Comparison of ENCODE assay signal across 19 mouse cellular contexts in the genomic region with DNA sequence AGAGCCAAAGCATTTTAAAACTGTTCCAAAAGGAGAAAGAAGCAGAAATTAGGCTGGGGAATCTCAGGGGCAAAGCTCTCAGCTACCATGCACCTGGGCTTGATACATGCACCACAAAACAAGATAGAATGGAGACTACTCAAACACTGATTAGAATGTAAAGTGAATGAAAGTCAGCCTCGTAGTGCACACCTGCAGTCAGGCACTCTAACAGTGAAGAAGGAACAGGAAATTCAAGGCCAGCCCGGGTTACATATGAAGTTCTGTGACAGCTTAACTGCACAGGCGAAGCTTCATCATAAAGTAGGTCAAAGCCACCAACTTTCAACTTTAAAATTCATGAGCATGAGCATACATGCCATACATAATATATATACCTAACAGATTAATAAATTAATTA. TPM values are rescaled to one million over a fixed set of nuclear protein-coding genes. Genes with fewer than 3 reads are reported as not detected.
DNase-seq lines count a peak whose midpoint lies in the region; ATAC-seq lines count a peak whose summit lies in the region.
"Had no signal": no experiment of that assay in that cellular context is flagged by ENCODE, and none has a peak within 500 bp of the region (broad histone marks: within the 10 kb centered on the region; RNA-seq: fewer than 3 reads in every experiment).

No protein-coding gene starts in this region.

- no peaks in the 10 kb centered on the region for H3K27me3 ChIP-seq in lung, embryonic 15.5 days
- no peaks in the 10 kb centered on the region for H3K27me3 ChIP-seq in liver, embryonic 12.5 days (replicated peaks)
- H3K27me3 ChIP-seq: embryonic facial prominence, embryonic 12.5 days had no signal

- H3K36me3 ChIP-seq in lung, embryonic 15.5 days = no peaks in the 10 kb centered on the region
- H3K36me3 ChIP-seq in liver, embryonic 12.5 days = peaks cover 8% of the 10 kb centered on the region; the same call in 1 of the 2 replicates
- H3K36me3 ChIP-seq: embryonic facial prominence, embryonic 12.5 days; heart, embryonic 10.5 days; hindbrain, embryonic 10.5 days had no signal

- H3K4me1 ChIP-seq in lung, embryonic 15.5 days = peaks cover 41% of the 10 kb centered on the region
- H3K4me1 ChIP-seq in liver, embryonic 12.5 days = peaks cover 96% of the 10 kb centered on the region

- H3K9me3 ChIP-seq in lung, embryonic 15.5 days = no peaks in the 10 kb centered on the region
- H3K9me3 ChIP-seq in liver, embryonic 12.5 days (replicated peaks) = no peaks in the 10 kb centered on the region
- H3K9me3 ChIP-seq: embryonic facial prominence, embryonic 12.5 days; heart, embryonic 10.5 days; hindbrain, embryonic 10.5 days had no signal

- no peak overlapping the region for H3K4me3 ChIP-seq in lung, embryonic 15.5 days
- no peak overlapping the region for H3K4me3 ChIP-seq in liver, embryonic 12.5 days
- H3K4me3 ChIP-seq: embryonic facial prominence, embryonic 12.5 days; heart, embryonic 10.5 days; hindbrain, embryonic 10.5 days had no signal

- no peak for ATAC-seq in lung, embryonic 15.5 days (ENCODE audit: borderline replicate concordance, extremely low read depth, low FRiP score, low TSS enrichment)
- ATAC-seq in liver, embryonic 12.5 days = no peak
- ATAC-seq in megakaryocyte-erythroid progenitor cell, adult 5-6 weeks (replicated peaks; ENCODE audit: low FRiP score, low TSS enrichment, poor library complexity, severe bottlenecking) = no peak
- ATAC-seq: forebrain, postnatal 0 days had no signal

- H3K4me2 ChIP-seq in lung, embryonic 15.5 days = no peak overlapping the region
- H3K4me2 ChIP-seq in liver, embryonic 12.5 days = peak overlapping the region; percentile 25; the same call in 1 of the 2 replicates
- H3K4me2 ChIP-seq: embryonic facial prominence, embryonic 12.5 days; midbrain, embryonic 11.5 days had no signal

- no peak for DNase-seq in lung, postnatal 10 days
- peak; percentile 35 for DNase-seq in naive thymus-derived CD4-positive, alpha-beta T cell, adult 2 months (ENCODE audit: low read depth)
- peak; percentile 52 for DNase-seq in thymus, postnatal 4 days
- DNase-seq in MN1 (ENCODE audit: low spot score) = no peak
- DNase-seq: adrenal gland, postnatal 14 days; cerebellum, adult 2 months; forebrain, postnatal 0 days; gastrocnemius, postnatal 10 days; kidney, adult 9 months; kidney, postnatal 4 days; lung, postnatal 4 days; right cerebral cortex, postnatal 25 days had no signal

- H3K27ac ChIP-seq in lung, embryonic 15.5 days = 0 out of 2 replicates have a peak overlapping the region, but pooled peaks have one; percentile 27
- H3K27ac ChIP-seq in liver, embryonic 12.5 days = peak overlapping the region; percentile 81
- H3K27ac ChIP-seq: embryonic facial prominence, embryonic 12.5 days; hindbrain, embryonic 10.5 days had no signal

- H3K9ac ChIP-seq in lung, embryonic 15.5 days = no peak overlapping the region
- no peak overlapping the region for H3K9ac ChIP-seq in liver, embryonic 12.5 days
- H3K9ac ChIP-seq: embryonic facial prominence, embryonic 12.5 days; forebrain, postnatal 0 days had no signal

- 47% methylated on average over 3 of the region's 3 CpGs for WGBS in lung, embryonic 15.5 days
- 40% methylated on average over 3 of the region's 3 CpGs for WGBS in liver, embryonic 12.5 days (ENCODE audit: insufficient replicate concordance)

RNA-seq across cellular contexts. Expression of a gene that starts 38.1 kb away (rescaled TPM):
- polyA plus RNA-seq in lung, embryonic 15.5 days (2015; fragmentation: Nextera tagmentation; extraction: Ambion mirVana) = 14.5 and 17.4 TPM in 2 replicates
- polyA plus RNA-seq in liver, embryonic 12.5 days (2016; fragmentation: Nextera tagmentation; extraction: Ambion mirVana) = 11.3 and 13.3 TPM in 2 replicates
- total RNA-seq in megakaryocyte-erythroid progenitor cell, adult 5-6 weeks (2014; fragmentation: Nextera tagmentation) = 20.7 and 22.7 TPM in 2 replicates
- total RNA-seq in megakaryocyte-erythroid progenitor cell, adult 5-6 weeks (2017) = 9.6 and 22.9 TPM in 2 replicates

RNA-seq across cellular contexts. Expression of a gene that starts 46.7 kb away (rescaled TPM):
- polyA plus RNA-seq in lung, embryonic 15.5 days (2015; fragmentation: Nextera tagmentation; extraction: Ambion mirVana) = 235 and 246 TPM in 2 replicates
- polyA plus RNA-seq in liver, embryonic 12.5 days (2016; fragmentation: Nextera tagmentation; extraction: Ambion mirVana) = 249 and 252 TPM in 2 replicates
- 545 and 559 TPM in 2 replicates for total RNA-seq in megakaryocyte-erythroid progenitor cell, adult 5-6 weeks (2014; fragmentation: Nextera tagmentation)
- total RNA-seq in megakaryocyte-erythroid progenitor cell, adult 5-6 weeks (2017) = 707 and 779 TPM in 2 replicates

Comparison
In these comparisons a context has a peak if more than half of its experiments do, and no peak if none do; other contexts are left out.
1. DNase-seq: peak in naive thymus-derived CD4-positive, alpha-beta T cell, adult 2 months (single experiment) and thymus, postnatal 4 days (single experiment); none in lung, postnatal 10 days (single experiment) and MN1 (single experiment).